Mouse (Mus musculus) thymus, adult 2 months (tissue): ENCODE results near the gene Alpl.

ENCODE experiments used
- CTCF ChIP-seq: fragments of 200-500 bp; IDR thresholded peaks from 2 replicates; pipeline ENCODE4 v1.5.1; 2012; ENCODE audit warnings: mild to moderate bottlenecking, control low read depth, low read length, moderate library complexity, borderline replicate concordance; ENCODE audit not compliant: control insufficient read depth, poor library complexity, insufficient read depth; ENCODE audit errors: extremely low read depth
- POLR2A ChIP-seq: fragments of 200-500 bp; IDR thresholded peaks from 2 replicates; pipeline ENCODE4 v1.6.1; 2012; ENCODE audit warnings: mild to moderate bottlenecking, low read length, control low read depth, moderate library complexity; ENCODE audit not compliant: control insufficient read depth, poor library complexity, insufficient read depth; ENCODE audit errors: extremely low read depth

DNA sequence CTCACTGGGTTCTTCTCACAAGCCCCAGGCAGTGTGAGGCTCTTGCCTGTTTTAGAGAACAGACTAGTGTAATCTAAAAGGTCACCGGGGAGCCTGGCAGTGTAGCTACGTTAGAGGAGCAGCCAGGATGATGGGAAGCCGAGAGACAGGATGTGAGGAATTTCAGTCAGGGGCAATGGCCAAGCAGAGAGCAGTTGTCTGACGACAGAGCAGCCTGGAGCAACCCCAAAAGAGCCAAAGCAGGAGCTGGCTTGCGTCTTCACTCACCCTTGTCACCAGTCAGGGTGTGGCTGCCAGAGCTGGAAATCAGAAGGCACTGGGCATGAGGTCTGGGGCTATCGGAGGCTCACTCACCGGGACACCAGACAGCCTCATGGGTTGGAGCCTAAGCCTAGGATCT is 26.5 kb downstream of the Alpl start:
- TF ChIP-seq POLR2A, result no peak
- no peak for TF ChIP-seq CTCF
